Mouse (Mus musculus) urinary bladder, postnatal 14 days (tissue): ENCODE measurements around the gene Rad23a.

ENCODE experiments used
- DNase-seq: peaks from one replicate; pipeline ENCODE4 v3.0.0; 2021; ENCODE audit warnings: low spot score

The Rad23a gene

GRCm38 (mm10) chr8:84840248-84840999 lies at the start of gene Rad23a:
Gene Rad23a (minus strand): TSS chr8:84840665.
- DNase-seq = peak; percentile 91

- DNase-seq = no peak
These were observed 48.7 kb upstream of the Rad23a start for GRCm38 (mm10) chr8:84889141-84889540.

- no peak for DNase-seq
These were observed 47.8 kb upstream of the Rad23a start for GRCm38 (mm10) chr8:84888280-84888679.

- DNase-seq = no peak
These were observed 44.3 kb upstream of the Rad23a start for GRCm38 (mm10) chr8:84884728-84885127.

- DNase-seq = no peak
These were observed 38.5 kb upstream of the Rad23a start for GRCm38 (mm10) chr8:84878915-84879314.

- DNase-seq = no peak
These were observed 37.0 kb upstream of the Rad23a start for GRCm38 (mm10) chr8:84877297-84878035.

GRCm38 (mm10) chr8:84874339-84874738 lies 33.9 kb upstream of the Rad23a start:
- DNase-seq = no peak

GRCm38 (mm10) chr8:84873016-84873415 lies 32.6 kb upstream of the Rad23a start:
- no peak for DNase-seq

GRCm38 (mm10) chr8:84872309-84872965 lies 32.0 kb upstream of the Rad23a start:
- peak; percentile 38 for DNase-seq

- peak; percentile 87 for DNase-seq
These were observed 31.2 kb upstream of the Rad23a start, which contains the start of gene Syce2 for GRCm38 (mm10) chr8:84871376-84872308. Gene Syce2 (plus strand): TSS chr8:84872111.

- DNase-seq = peak; percentile 93
These were observed 16.5 kb upstream of the Rad23a start, which contains the start of gene Farsa for GRCm38 (mm10) chr8:84856864-84857441. Gene Farsa (plus strand): TSS chr8:84856989.

- DNase-seq = no peak
These were observed 16.0 kb upstream of the Rad23a start for GRCm38 (mm10) chr8:84856434-84856833.

- DNase-seq = no peak
These were observed 7.4 kb upstream of the Rad23a start for GRCm38 (mm10) chr8:84847684-84848435.

- peak; percentile 99 for DNase-seq
These were observed 6.5 kb upstream of the Rad23a start, which contains the start of gene Calr for GRCm38 (mm10) chr8:84846722-84847572. Gene Calr (minus strand): TSS chr8:84846934.

- DNase-seq = no peak
These were observed 5.7 kb upstream of the Rad23a start for GRCm38 (mm10) chr8:84846094-84846721.

GRCm38 (mm10) chr8:84845355-84846093 lies 5.1 kb upstream of the Rad23a start:
- peak; percentile 38 for DNase-seq

GRCm38 (mm10) chr8:84844397-84845070 lies 4.1 kb upstream of the Rad23a start:
- DNase-seq = no peak

- no peak for DNase-seq
These were observed 1.0 kb upstream of the Rad23a start for GRCm38 (mm10) chr8:84841514-84841913.
